Mouse (Mus musculus) kidney, postnatal 4 days (tissue): ENCODE measurements at regions not wholly inside any gene's neighbourhood (a gene's known extent, or its start where the extent isn't known, plus 50 kb on each side); places are given as distances from the start of the nearest gene placed in this dataset.

Experiments
- DNase-seq, 2 experiments: peaks; one replicate each; pipeline ENCODE4 v3.0.0; 2021; ENCODE audit warnings: mixed read lengths in 2 of 2

DNA sequence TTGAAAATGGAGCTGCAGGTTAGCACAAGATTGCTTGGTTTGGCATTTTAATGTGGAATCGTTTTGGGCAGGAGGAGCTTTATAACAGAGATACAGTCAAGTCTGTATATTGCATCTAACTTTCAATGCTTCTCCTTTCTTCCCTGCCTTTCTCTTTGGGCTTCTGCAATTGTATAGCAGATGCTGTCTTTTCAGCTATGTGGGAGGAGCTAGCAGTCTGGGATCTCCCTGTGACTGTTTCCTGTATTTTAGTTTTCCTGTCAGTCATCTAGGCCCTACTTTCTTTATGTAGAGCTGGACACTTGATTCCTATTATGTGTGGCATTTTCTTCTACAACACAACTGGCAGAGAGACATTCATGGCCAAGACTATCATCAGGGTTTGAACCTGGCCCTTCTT, 313.5 kb downstream of the Bcl11a start:
- DNase-seq, result no peak

DNA sequence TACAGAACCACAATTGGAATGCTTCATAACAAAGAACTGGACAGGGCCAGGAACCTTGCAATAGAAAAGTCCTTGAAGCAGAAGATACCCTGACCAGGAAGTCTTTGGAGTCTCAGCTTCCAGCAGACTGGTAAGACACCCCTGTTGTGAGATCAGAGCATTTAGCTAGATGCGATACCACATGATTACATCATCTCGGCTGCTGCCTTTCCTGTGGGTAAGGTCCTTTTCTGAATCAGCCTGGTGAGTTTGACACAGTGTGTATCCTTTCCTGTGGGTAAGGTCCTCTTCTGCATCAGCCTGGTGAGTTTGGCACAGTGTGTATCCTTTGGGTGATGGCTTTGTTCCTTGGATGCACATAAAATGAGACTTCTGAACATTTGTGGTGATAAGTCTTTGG, 317.6 kb downstream of the Bcl11a start:
- no peak for DNase-seq

DNA sequence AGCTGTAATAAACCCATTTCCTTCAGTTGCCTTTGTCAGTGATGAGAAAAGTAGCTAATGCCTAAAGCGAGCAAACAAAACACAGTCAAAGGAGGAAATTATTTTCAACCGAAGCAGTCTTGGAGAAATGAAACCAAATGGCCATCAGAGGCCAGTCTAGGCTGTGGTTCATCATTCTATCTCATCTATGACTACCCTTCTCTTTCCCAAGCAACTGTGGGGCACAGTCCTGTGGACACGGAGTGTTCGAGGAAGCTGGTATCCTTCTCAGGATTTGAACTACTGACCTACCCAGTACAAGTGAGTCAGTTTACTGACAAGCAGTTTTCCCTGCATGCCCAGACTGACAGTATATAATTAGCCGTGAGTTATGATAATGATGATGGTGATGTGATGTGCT, 319.1 kb downstream of the Bcl11a start:
- DNase-seq, result no peak

DNA sequence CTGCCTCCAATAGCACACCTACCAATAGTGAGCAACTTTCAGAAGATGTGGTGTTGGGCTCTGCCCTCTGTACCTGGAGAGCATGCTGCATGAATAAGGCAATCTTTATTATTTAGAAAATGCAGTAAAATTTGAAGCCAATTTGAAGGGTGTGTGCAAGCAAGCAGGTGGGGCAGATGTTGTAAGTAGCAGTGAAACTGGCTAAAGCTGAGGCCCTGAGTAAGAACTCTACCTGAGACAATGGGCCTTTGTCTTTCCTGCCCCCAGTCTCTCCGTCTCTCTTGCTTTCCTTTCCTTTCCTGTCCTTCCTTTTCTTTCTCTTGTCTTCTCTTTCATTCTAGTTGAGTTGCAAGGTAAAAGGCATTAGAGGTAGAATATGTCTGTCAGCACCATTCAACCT, 319.9 kb downstream of the Bcl11a start:
- no peak for DNase-seq

DNA sequence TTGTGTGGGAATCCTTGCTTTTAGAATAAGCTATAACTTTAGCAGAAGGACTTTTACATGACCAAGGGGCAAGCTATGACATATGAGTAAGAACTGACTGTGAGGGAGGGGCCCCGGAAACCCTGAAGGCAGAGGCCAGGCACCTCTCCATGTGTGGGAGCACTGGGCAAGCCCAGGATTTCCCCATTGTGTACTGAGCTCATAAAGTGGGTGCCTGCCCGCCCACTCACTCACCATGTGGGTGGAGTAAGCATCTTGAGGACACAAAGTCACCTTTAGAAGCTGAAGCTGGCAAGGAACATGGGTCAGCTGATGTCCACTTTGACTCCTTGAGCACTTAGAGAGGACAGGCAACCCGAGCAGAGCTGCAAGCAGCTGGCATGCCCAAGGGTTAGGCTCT, 323.3 kb downstream of the Bcl11a start:
- no peak for DNase-seq

DNA sequence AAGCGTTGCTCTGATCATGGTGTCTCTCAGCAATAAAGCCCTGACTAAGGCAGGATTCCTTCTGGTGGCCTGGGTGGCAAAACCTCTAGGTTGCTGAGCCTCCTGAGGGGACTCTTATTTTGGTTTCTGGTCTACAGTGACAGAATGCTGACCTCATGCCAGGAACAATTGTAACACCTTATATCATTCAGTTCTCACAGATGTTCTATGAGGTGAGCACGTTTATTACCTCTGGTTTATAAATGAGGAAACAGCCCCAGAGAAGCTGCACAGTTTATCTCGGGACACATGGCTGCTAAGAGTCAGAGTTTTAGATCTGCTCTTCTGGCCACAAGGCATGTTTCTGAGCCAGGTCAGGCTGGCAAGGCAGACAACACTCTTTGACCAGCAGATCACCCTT, 324.3 kb downstream of the Bcl11a start:
- no peak for DNase-seq

DNA sequence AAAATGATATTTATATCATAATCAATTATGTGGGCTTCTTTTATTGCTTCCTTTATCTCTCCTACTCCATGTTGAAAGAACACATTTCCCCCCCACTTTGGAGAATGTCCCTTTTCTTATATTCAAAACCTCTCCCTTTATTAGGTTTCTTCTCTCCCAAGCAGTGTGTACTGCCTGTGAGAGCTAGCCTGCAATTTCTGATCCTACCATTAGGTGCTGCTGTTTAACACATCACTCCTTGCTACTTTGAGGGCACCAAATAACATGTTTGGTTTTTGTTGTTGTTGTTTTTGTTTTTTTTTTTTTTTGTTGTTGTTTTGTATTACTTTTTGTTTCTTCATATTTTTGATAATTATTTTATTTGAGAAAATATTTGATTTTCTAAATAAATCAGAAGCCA, 336.9 kb downstream of the Bcl11a start:
- no peak for DNase-seq

DNA sequence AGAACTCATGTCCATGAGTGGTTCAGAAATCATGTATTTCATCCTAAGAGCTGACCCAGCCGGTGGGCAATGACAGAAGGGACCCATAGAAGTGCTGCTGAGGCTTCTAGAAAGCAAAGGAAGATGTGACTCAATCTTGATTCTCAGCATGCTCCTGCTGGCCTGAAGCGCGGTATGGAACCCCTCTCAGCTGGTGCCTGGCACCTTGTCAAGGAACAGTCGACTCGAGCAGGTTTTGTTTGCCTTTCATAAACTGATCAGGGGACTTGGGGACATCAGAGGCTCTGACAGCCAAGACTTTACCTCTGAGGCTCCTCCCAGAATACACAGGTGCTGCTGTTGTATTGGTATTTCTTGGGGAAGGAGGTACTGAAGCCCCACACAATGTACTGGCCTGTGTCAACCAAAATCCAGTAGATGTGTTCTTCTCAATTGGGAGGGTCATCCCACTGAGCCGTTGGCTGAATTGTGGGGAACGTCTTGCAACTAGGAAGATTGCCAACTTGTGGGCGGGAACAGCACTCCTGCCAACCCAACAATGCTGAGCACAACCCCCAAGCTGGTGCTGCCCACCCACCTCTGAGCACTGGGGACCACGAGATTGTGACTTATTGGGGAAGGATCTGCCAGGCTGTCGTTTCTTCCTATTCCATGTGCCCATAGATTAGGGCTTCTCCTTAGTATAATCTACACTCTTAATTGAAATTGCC, 344.4 kb downstream of the Bcl11a start:
- DNase-seq, result no peak

DNA sequence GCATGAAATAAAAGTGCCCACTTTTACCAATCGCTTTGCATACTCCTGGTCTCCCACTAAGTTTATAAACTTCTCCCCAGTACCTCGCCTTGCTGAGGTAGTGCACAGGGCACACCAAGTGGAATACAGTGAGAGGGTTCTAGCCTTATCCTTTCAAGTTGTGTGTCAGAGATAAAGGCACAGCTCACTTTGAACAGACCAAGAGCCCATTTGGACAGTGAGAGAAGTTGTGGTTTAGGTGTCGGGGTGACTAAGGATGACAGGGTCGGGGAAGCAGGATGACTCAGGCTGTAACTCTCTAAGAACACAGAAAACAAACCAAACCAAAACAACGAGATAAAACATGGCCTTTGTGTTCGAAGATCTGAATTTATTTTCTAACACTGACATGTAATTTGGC, 345.4 kb downstream of the Bcl11a start:
- DNase-seq, result no peak

DNA sequence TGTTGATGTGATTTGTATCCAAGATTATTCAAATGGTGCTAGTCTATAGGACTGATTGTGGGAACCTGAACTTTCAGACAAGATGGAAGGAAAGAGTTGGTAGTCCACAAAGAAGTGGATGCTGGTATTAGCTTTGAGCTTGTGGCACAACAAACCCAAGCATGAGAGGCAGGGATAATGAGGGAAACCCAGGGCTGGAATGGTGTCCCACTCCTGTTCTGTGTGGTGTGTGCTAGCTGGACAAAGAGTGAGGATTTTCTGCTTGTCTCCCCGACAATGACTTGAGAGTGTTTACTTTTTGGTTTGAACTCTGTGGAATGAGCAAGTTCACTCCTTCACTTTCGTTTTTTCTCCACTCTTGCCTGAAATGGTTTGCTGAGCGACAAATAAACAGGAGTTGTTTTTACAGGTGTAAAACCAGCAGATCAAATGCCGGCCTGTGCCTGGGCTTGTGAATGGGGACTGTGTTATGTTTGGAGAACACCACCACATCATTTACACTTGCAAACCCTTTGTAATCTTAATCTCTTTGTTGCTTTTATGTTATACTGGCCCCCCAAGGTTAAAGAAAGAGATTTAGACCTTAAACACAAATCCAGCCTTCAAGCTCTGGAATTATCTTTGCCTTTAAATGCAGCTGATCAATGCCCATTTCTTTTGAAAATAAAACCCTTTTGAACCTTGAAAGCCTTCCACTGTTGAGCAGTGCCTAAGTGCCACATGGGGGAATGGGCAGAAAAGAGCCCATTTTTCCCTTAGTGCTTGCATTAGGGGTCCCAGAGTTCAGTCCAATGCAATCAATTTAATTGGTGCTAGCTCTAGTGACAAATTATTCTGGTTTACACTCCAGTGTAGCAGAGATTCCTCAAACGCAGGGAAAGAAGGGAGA, 349.4 kb downstream of the Bcl11a start:
- DNase-seq, result no peak

DNA sequence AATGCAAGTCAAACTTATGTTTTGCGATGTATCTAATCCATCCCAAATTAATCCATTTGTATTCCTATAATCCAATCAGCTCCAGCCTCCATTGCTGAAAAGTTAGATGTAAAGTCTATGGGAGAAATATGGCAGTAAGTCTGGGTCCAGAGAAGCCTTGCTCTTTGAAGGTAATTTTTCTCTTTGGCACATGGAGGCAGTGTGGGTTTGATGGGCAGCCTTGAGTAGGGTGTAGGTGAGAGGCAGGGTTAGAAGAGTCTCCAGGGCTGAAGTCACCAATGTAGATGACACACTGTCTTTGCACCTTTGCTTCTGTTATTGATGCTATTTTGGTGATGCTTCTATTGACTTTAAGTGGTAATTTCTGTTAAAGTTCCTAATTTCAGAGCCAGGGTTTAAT, 370.8 kb downstream of the Bcl11a start:
- DNase-seq, result no peak

DNA sequence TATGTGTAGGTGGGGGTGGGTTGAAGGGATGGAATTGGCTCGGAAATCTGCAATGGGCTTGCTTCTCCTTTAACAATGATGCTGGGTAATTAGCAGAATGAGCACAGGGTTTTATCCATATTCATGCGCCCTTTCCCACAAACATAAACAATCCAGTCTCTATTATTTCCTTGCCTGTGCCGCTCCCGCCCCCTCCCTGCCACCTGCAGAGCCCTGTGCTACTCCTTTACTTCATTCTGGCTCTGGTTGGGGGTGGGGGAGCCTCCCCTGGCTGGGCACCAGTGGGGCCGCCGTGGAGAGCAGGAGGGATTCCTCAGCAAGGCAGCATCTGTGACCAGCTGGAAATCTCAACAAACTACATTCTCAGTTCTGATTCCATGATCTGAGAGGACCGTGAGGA, 374.4 kb downstream of the Bcl11a start:
- DNase-seq, result no peak

DNA sequence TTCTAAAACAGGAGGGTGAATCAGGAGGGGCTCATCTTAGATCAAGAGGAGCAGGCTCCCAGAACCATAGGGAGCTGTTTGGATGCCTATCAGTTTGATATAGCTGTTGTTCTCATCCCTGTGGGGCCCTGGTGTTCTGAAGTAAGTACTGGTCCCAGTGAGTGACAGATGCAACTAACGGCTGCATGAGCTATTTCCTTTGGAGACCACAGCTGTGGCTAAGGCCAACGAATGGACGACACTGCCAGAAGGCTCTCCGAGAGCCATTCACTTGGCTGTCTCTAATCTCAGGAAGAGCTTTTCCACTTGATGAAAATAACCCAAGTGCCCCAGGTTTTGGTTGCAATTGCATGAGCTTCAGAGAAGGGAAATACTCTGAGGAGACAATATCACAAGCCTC, 386.8 kb downstream of the Bcl11a start:
- DNase-seq, result no peak

DNA sequence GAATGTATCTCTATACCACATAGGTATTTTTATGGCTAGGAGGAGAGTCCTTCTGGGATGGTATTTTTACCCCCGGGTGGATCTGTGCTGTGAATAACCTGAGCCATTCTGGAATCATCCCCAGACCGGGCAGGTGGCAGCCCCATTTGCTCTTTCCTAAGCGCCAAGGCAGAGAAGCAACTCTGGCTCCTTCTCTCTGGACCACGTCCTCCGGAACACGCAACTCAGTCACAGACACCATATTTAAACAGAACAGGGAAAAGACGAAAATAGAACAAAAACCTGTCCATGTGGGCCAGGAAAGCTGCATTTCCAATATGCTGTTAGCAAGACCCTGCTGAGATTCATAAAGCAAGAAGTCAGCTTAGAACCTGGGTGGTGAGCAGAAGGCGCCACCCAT, 389.6 kb downstream of the Bcl11a start:
- DNase-seq, result no peak

DNA sequence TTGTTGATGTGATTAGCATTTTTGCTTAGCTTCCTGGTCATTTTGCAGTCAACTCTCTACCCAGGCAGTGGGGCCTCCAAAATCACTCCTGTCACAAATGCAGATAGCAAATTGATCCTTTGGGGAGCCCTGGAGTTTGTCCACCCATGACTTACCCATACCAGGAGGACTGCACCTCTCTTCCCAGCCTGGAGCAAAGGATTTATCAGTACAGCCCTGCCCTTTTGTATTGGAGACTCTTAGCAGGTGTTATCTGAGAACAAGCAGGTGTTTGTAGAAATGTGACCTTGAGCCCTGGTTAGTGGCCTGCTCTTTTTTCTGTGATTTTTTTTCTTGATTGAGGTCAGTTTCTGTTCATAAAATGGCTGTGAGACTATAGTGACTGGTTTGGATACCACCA, 392.6 kb downstream of the Bcl11a start:
- no peak for DNase-seq

DNA sequence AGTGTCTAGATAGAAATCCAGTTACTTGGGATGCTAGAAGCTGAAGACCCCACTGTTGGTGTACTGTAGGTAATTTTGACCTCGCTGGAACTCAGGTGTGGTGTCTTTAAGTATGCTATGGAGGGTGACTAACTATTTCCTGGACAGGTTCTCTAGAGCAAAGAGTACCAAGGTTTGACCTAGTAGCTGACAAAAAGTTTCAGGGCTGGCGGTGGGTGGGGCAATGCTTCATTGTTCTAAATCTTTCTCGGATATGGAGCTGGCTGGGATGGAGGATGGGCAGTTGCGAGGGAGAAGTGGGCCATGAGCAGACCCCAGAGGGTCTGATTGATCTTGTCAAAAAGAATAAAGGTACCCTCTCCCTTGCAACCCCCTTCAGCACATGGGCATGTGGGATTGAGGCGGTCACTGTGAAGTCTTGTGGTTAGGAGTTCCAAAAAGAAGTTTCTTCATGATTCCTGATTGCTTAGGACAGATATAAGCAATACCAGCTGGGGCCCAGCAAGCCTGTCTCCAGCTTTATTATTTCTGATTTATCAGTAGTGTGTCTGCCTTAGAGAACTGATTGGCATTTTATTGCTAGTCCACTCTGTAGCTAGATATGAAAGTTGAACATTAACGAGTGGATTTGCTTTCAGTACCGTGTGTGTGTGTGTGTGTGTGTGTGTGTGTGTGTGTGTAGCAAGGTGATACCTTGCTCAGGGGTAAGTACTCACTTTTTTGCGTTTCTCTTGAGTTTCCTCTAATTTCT, 394.9 kb downstream of the Bcl11a start:
- DNase-seq, result no peak

DNA sequence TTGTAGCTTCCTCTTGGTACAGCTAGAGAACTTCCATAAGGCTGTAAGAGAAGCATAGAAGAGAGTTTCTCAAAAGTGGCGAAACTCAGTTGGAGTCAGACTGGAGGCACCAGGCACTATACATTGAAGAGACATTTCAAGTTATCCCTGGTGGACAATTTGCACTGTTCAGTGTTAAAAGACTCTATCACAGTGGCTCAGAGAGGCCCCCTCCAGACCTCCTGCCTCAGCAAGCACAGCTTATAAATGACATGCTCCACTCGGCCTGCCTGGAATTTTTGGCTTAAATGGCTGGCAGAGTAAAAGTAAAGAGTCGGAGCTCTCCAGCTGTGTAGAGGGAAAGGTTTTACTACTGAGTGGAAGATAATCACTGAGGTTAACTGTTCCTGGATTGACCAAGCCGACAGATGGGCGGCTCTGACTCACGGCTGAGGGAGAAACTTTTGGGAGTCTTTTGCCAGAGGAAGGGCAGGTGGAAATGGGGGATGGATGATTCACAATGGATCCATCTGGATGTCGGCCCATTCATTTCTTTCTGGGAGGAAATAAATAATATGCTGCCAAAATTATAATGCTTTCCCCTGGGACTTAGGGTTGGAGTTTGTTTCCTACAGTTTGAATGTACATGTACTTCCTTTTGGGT, 395.6 kb downstream of the Bcl11a start:
- peak in 1 of 2 experiments; percentile 6 for DNase-seq

DNA sequence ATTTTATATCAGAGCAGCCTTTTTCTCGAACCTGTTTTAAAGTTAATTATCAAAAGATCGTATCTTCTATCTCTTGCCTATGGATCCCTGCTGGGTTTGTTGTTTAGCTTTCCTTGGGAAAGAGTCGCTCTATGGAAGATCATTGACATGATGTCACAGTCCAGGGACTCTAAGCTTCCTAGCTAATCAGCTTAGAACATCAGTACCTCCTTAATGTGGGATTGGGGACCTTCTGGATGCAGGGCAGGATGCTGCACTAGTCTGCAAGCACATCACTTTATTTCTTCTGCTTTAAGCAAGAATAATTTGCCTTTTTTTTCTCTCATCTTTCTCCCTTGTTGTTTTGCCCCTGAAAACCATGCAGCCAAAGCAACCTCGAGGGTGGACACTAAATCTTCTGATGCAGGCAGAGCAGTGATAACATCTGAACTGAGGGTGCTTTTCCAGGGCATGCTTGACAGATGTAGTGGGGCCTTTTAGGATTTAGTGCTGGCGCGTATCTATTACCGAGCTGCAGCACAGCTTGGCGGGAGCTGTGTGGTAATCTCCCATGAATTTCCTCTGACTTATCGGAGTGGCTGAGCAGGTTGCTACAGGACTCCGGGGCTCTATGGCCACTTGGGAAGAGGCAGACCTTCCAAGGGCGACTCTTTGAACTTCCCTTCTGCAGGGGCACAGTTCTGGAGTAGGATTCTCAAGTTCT, 425.0 kb downstream of the Bcl11a start:
- no peak for DNase-seq

DNA sequence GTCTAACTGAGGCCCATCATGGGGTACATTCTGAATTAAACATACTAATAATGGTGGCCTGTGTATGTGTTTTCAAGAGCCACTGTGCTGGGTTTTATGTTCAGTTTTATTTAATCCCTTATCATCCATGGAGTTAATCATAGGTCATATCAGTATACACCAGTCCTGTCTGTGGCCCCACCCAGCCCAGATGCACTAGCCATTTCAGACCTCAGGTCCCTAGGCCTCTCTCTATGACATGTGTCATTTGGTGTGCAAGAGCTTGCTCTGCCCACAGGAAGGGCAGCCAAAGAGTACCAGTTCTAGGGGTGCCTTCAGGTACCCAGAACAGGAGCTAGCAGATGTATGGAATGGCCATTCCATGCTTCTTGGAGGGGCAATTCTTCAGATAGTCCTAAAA, 437.7 kb downstream of the Bcl11a start:
- DNase-seq, result no peak

DNA sequence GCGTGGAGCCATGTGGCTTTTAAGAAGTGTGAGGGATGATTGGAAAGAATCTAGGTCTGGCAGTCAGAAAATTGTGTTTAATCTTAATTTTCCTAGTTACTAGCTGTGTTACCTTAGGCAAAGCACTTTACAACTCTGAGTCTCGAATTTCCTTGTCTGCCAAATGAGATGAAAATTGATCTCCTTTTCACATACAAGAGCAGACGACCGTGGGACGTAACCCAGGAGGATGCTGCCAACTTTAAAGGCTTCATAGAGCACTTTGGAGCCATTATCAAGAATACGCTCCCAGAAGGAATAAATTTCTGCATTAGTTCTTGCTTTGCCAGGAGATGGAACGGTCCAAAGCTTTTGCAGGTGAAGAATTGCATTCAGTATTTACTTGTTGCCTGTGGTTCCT, 457.6 kb downstream of the Bcl11a start:
- DNase-seq, result no peak

DNA sequence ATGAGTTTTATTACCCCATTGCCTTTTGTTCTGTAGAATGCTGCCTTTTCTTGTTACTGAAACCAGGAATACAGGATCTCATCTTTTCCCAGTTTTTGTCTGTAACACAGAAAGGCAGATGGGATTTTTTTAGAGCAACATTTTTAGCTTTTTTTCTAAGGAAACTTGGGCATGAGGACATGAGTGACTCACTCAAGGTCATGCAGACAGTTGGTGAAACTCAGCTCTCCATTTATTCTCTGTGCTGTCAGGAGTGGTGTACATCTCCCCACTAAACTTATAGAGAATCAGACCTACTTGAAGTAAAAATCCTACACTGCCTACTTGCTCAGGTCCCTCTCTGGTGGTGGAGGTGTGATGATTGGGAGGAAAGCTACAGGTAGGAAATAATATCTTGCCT, 459.9 kb downstream of the Bcl11a start:
- DNase-seq, result no peak

DNA sequence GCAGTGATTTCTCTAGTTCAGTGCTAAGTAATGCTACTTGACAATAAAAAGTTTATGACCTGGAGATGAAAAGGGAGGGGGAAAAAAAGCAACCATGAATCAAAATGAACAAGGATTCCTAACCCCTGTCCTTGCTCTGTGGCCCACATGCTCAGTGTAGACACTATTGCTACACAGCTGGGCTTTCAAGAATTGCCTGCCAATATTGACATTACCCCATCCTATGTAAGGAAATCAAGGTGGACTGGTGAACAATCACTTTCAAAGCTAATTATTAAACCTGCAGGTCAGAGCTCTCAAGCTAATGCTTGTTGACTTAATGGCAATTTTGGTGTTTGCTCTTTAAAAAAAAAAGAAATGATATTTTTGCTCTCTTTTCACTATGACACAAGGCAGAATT, 491.8 kb downstream of the Bcl11a start:
- DNase-seq, result no peak

DNA sequence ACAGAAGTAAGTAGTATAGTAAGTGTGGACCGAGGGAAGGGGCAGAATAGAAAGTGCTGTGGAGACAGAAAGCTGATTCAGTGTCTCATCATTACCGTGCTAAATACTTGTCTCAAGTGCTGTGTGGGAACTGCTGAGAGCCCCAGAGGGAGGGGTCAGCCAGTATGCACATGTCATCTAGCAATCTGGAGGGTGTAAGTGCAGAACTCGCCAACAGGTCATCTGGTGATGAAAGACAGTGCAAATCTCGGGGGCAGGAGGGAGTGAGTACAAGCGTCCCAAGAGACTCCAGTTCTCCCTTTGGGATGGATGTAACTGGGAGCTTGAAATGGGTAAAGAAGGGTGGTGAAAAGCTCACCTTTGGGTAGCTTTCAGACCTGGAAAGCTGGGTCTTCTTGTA, 535.7 kb downstream of the Bcl11a start:
- no peak for DNase-seq
